15 mouse cellular contexts compared by ENCODE assay signal in the genomic region with DNA sequence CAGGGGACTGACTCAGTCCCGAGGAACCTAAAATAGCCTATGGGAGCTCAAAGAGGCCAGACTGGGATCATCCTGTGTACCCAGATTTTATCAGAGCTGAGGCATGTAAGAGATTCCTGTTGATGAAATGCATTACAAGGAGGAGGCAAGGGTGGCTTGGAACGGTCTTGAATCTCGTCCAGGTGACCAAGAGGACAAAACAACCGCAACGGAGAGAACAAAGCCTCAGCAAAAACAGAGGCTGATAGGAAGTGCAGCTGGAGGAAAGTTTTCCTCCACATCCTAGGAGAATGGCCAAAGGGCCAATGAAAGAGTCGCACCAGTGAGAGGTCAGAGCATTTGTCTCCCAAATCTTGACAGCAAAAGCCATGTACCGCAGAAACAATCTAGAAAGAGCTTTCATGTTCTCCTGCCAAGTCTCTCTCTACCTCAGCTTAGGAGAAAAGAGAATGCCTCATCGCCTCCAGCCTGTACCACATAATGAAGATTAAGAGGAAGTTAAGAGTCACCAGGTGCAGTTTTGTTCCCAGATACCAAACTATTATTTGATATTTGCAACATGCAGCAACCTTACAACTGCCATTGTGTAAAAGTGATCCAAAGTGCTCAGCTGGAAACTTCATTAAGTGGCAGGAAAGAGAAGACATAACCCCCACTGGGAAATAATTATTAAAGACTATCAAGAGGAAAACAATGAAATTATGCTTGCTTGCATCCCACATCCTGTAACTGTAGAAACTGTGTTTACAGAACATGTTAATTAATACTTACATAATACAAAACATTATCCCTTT.
A peak's percentile ranks its signal among the peaks of the same experiment; 100 is the strongest.
DNase-seq lines count a peak whose midpoint lies in the region; ATAC-seq and TF ChIP-seq lines count a peak whose summit lies in the region.
"Had no signal": no experiment of that assay in that cellular context is flagged by ENCODE, and none has a peak within 500 bp of the region (broad histone marks: within the 10 kb centered on the region; RNA-seq: fewer than 3 reads in every experiment).

No protein-coding gene starts in this region.

- 29% methylated on average over 8 of the region's 8 CpGs for WGBS in heart, adult 2 months
- WGBS in heart, embryonic 11.5 days (ENCODE audit: insufficient replicate concordance) = 67% methylated on average over 8 of the region's 8 CpGs
- WGBS in stomach, embryonic 14.5 days = 45% methylated on average over 8 of the region's 8 CpGs
- 44% methylated on average over 8 of the region's 8 CpGs for WGBS in stomach, postnatal 0 days

- TF ChIP-seq EP300 in heart, adult 2 months (IDR thresholded peaks at IDR 0.05; ENCODE audit: insufficient read depth, low read depth, low read length) = peak; percentile 64; the same call in 1 of the 2 replicates
- TF ChIP-seq EP300 in stomach, postnatal 0 days (optimal IDR thresholded peaks at IDR 0.05) = no peak

- H3K4me1 ChIP-seq in heart, adult 2 months (ENCODE audit: control insufficient read depth, insufficient read depth, low read length) = peaks cover 2% of the 10 kb centered on the region
- H3K4me1 ChIP-seq in heart, embryonic 11.5 days (ENCODE audit: control insufficient read depth, insufficient read depth, low read length) = no peaks in the 10 kb centered on the region
- H3K4me1 ChIP-seq in stomach, embryonic 14.5 days (ENCODE audit: control insufficient read depth, insufficient read depth, low read length) = no peaks in the 10 kb centered on the region
- no peaks in the 10 kb centered on the region for H3K4me1 ChIP-seq in stomach, postnatal 0 days (replicated peaks; ENCODE audit: control insufficient read depth, insufficient read depth)
- H3K4me1 ChIP-seq: embryonic facial prominence, embryonic 15.5 days; liver, embryonic 13.5 days; neural tube, embryonic 12.5 days had no signal

- ATAC-seq in heart, embryonic 11.5 days (replicated peaks; ENCODE audit: insufficient number of reproducible peaks, low FRiP score, low TSS enrichment) = no peak
- ATAC-seq in stomach, embryonic 14.5 days (ENCODE audit: insufficient number of reproducible peaks, insufficient read depth, low FRiP score, low read depth) = no peak
- no peak for ATAC-seq in stomach, postnatal 0 days (ENCODE audit: low FRiP score, low TSS enrichment)
- ATAC-seq: hindbrain, embryonic 16.5 days had no signal

- H3K79me2 ChIP-seq in heart, adult 2 months (replicated peaks; ENCODE audit: control insufficient read depth, insufficient read depth, low read length) = no peaks in the 10 kb centered on the region

- peak overlapping the region; percentile 56 for H3K27ac ChIP-seq in heart, adult 2 months
- no peak overlapping the region for H3K27ac ChIP-seq in heart, embryonic 11.5 days (ENCODE audit: low read depth, low read length)
- H3K27ac ChIP-seq in stomach, embryonic 14.5 days (ENCODE audit: low read length) = peak overlapping the region; percentile 39; the same call in 1 of the 2 replicates
- no peak overlapping the region for H3K27ac ChIP-seq in stomach, postnatal 0 days (replicated peaks)
- H3K27ac ChIP-seq: embryonic facial prominence, embryonic 15.5 days; liver, embryonic 13.5 days; neural tube, embryonic 12.5 days had no signal

- no peaks in the 10 kb centered on the region for H3K9me3 ChIP-seq in heart, embryonic 11.5 days (replicated peaks; ENCODE audit: control insufficient read depth, low read length)
- H3K9me3 ChIP-seq in stomach, embryonic 14.5 days (ENCODE audit: control insufficient read depth, low read depth, low read length) = no peaks in the 10 kb centered on the region
- H3K9me3 ChIP-seq in stomach, postnatal 0 days (ENCODE audit: control insufficient read depth, low read length) = no peaks in the 10 kb centered on the region
- H3K9me3 ChIP-seq: embryonic facial prominence, embryonic 15.5 days; liver, embryonic 13.5 days; neural tube, embryonic 12.5 days had no signal

- DNase-seq in heart, adult 2 months = peak in 1 of 2 experiments; percentile 43
- DNase-seq in stomach, postnatal 0 days (ENCODE audit: low spot score) = no peak
- DNase-seq in heart, postnatal 4 days = peak; percentile 14
- no peak for DNase-seq in adrenal gland, postnatal 14 days
- no peak for DNase-seq in thymus, postnatal 14 days
- DNase-seq: cerebellum, adult 2 months; kidney, adult 2 months; liver, embryonic 13.5 days; spleen, adult 18-20 months; thymus, postnatal 4 days had no signal

- H3K27me3 ChIP-seq in heart, adult 2 months (ENCODE audit: control insufficient read depth, insufficient read depth, low read length) = no peaks in the 10 kb centered on the region
- no peaks in the 10 kb centered on the region for H3K27me3 ChIP-seq in heart, embryonic 11.5 days (ENCODE audit: control insufficient read depth, insufficient read depth, low read length)
- H3K27me3 ChIP-seq in stomach, embryonic 14.5 days (ENCODE audit: control insufficient read depth, insufficient read depth, low read length) = no peaks in the 10 kb centered on the region
- H3K27me3 ChIP-seq in stomach, postnatal 0 days (ENCODE audit: control insufficient read depth, insufficient read depth, low read length) = no peaks in the 10 kb centered on the region
- H3K27me3 ChIP-seq: embryonic facial prominence, embryonic 15.5 days; liver, embryonic 13.5 days; neural tube, embryonic 12.5 days had no signal

- TF ChIP-seq POLR2A in heart, adult 2 months (IDR thresholded peaks at IDR 0.05; ENCODE audit: insufficient read depth, low read depth, low read length) = no peak

- no peak overlapping the region for H3K4me2 ChIP-seq in heart, embryonic 11.5 days
- no peak overlapping the region for H3K4me2 ChIP-seq in stomach, embryonic 14.5 days (replicated peaks; ENCODE audit: low read depth, low read length)
- no peak overlapping the region for H3K4me2 ChIP-seq in stomach, postnatal 0 days (replicated peaks; ENCODE audit: low read depth)
- H3K4me2 ChIP-seq: embryonic facial prominence, embryonic 15.5 days; liver, embryonic 13.5 days; neural tube, embryonic 12.5 days had no signal

- H3K4me3 ChIP-seq in heart, adult 2 months = no peak overlapping the region
- no peak overlapping the region for H3K4me3 ChIP-seq in heart, embryonic 11.5 days (ENCODE audit: low read depth, low read length)
- no peak overlapping the region for H3K4me3 ChIP-seq in stomach, embryonic 14.5 days (ENCODE audit: low read depth, low read length)
- no peak overlapping the region for H3K4me3 ChIP-seq in stomach, postnatal 0 days (ENCODE audit: low read depth, low read length)
- H3K4me3 ChIP-seq: embryonic facial prominence, embryonic 15.5 days; liver, embryonic 13.5 days; neural tube, embryonic 12.5 days had no signal

- no peak overlapping the region for H3K9ac ChIP-seq in heart, adult 2 months (ENCODE audit: low read depth, low read length)
- H3K9ac ChIP-seq in heart, embryonic 11.5 days (ENCODE audit: low read depth, low read length) = no peak overlapping the region
- H3K9ac ChIP-seq in stomach, embryonic 14.5 days (replicated peaks; ENCODE audit: low read depth, low read length) = no peak overlapping the region
- H3K9ac ChIP-seq in stomach, postnatal 0 days (ENCODE audit: low read length) = no peak overlapping the region
- H3K9ac ChIP-seq: embryonic facial prominence, embryonic 15.5 days; liver, embryonic 13.5 days; neural tube, embryonic 12.5 days had no signal

- peaks cover 3% of the 10 kb centered on the region for H3K36me3 ChIP-seq in heart, adult 2 months (ENCODE audit: control insufficient read depth, insufficient read depth, low read length)
- no peaks in the 10 kb centered on the region for H3K36me3 ChIP-seq in heart, embryonic 11.5 days (ENCODE audit: control insufficient read depth, insufficient read depth, low read length)
- H3K36me3 ChIP-seq in stomach, embryonic 14.5 days (ENCODE audit: control insufficient read depth, insufficient read depth, low read length) = no peaks in the 10 kb centered on the region
- H3K36me3 ChIP-seq in stomach, postnatal 0 days (ENCODE audit: control insufficient read depth, insufficient read depth, low read length) = no peaks in the 10 kb centered on the region
- H3K36me3 ChIP-seq: embryonic facial prominence, embryonic 15.5 days; liver, embryonic 13.5 days; neural tube, embryonic 12.5 days had no signal

- TF ChIP-seq CTCF in heart, adult 2 months (IDR thresholded peaks at IDR 0.05) = no peak
- TF ChIP-seq CTCF in stomach, postnatal 0 days (IDR thresholded peaks at IDR 0.05; ENCODE audit: low read depth) = no peak

- intact Hi-C loops in heart, adult 2 months (cut with DNase I) = loop anchor here (1.0 to 10.0 kb wide), 3 partner anchors 84 to 260 kb away; no protein-coding TSS in a partner anchor

Comparison
In these comparisons a context has a peak if more than half of its experiments do, and no peak if none do; other contexts are left out.
1. H3K27ac ChIP-seq: peak in heart, adult 2 months (single experiment) and stomach, embryonic 14.5 days (single experiment); none in heart, embryonic 11.5 days (single experiment) and stomach, postnatal 0 days (single experiment).